Mouse (Mus musculus): ENCODE measurements around the gene Hoxd9. TPM values are rescaled to one million over a fixed set of nuclear protein-coding genes. Genes with fewer than 3 reads are reported as not detected.

Hoxd9 gene
- polyA plus RNA-seq, 1 experiment from 2014 or later: 67.0 TPM

GRCm38 (mm10) chr2:74685059-74685603, 12.4 kb upstream of the Hoxd9 start:
- whole genome bisulfite sequencing: 21% methylated on average over 4 of the region's 4 CpGs
- H3K9me3 ChIP-seq (replicated peaks; ENCODE audit: low read length): no peaks in the 10 kb centered on the region
- H3K9ac ChIP-seq (ENCODE audit: low read depth, low read length): peak overlapping the region; percentile 98
- peak overlapping the region; percentile 96; the same call in 1 of the 2 replicates for H3K27ac ChIP-seq
- ATAC-seq (replicated peaks; ENCODE audit: low FRiP score, low read depth) (no peak), DNase-seq (ENCODE audit: low spot score) (no peak)
- H3K27me3 ChIP-seq (ENCODE audit: insufficient read depth, low read length): peaks cover 5% of the 10 kb centered on the region; the same call in 1 of the 2 replicates
- H3K4me1 ChIP-seq (replicated peaks; ENCODE audit: insufficient read depth, low read length): no peaks in the 10 kb centered on the region; the same call in 1 of the 2 replicates
- 0 out of 2 replicates have a peak, but pooled peaks cover 5% of the 10 kb centered on the region for H3K36me3 ChIP-seq (ENCODE audit: insufficient read depth, low read length)
- peak overlapping the region; percentile 76 for H3K4me2 ChIP-seq (ENCODE audit: low read length)
- no peak for TF ChIP-seq CTCF (IDR thresholded peaks at IDR 0.05; ENCODE audit: low read depth)
- H3K4me3 ChIP-seq (replicated peaks; ENCODE audit: low read depth, low read length): peak overlapping the region; percentile 82

GRCm38 (mm10) chr2:74686301-74686987, 11.1 kb upstream of the Hoxd9 start:
- Histone ChIP-seq H3K4me2 (ENCODE audit: low read length) (peak overlapping the region; percentile 90), H3K9me3 (replicated peaks; ENCODE audit: low read length) (no peaks in the 10 kb centered on the region), H3K27ac (peak overlapping the region; percentile 94), H3K36me3 (ENCODE audit: insufficient read depth, low read length) (0 out of 2 replicates have a peak, but pooled peaks cover 5% of the 10 kb centered on the region), H3K27me3 (ENCODE audit: insufficient read depth, low read length) (no peaks in the 10 kb centered on the region), H3K9ac (ENCODE audit: low read depth, low read length) (peak overlapping the region; percentile 86), H3K4me1 (replicated peaks; ENCODE audit: insufficient read depth, low read length) (no peaks in the 10 kb centered on the region), H3K4me3 (replicated peaks; ENCODE audit: low read depth, low read length) (peak overlapping the region; percentile 82)
- ATAC-seq (replicated peaks; ENCODE audit: low FRiP score, low read depth): no peak
- 4% methylated on average over 17 of the region's 17 CpGs for WGBS
- peak; percentile 97 for DNase-seq (ENCODE audit: low spot score)
- peak; percentile 85 for TF ChIP-seq CTCF (IDR thresholded peaks at IDR 0.05; ENCODE audit: low read depth)

- 0 out of 2 replicates have a peak, but pooled peaks cover 5% of the 10 kb centered on the region for H3K36me3 ChIP-seq (ENCODE audit: insufficient read depth, low read length)
- ATAC-seq (replicated peaks; ENCODE audit: low FRiP score, low read depth) (no peak), DNase-seq (ENCODE audit: low spot score) (no peak)
- peak overlapping the region; percentile 86 for H3K9ac ChIP-seq (ENCODE audit: low read depth, low read length)
- H3K27ac ChIP-seq: peak overlapping the region; percentile 94
- H3K27me3 ChIP-seq (ENCODE audit: insufficient read depth, low read length): no peaks in the 10 kb centered on the region
- TF ChIP-seq CTCF (IDR thresholded peaks at IDR 0.05; ENCODE audit: low read depth): no peak
- peak overlapping the region; percentile 90 for H3K4me2 ChIP-seq (ENCODE audit: low read length)
- peak overlapping the region; percentile 82 for H3K4me3 ChIP-seq (replicated peaks; ENCODE audit: low read depth, low read length)
- WGBS: 2% methylated on average over 27 of the region's 27 CpGs
- H3K9me3 ChIP-seq (replicated peaks; ENCODE audit: low read length): no peaks in the 10 kb centered on the region
- H3K4me1 ChIP-seq (replicated peaks; ENCODE audit: insufficient read depth, low read length): 0 out of 2 replicates have a peak, but pooled peaks cover 1% of the 10 kb centered on the region
Observed at GRCm38 (mm10) chr2:74686988-74687697, 10.4 kb upstream of the Hoxd9 start.

- Histone ChIP-seq H3K27me3 (ENCODE audit: insufficient read depth, low read length) (no peaks in the 10 kb centered on the region), H3K9ac (ENCODE audit: low read depth, low read length) (peak overlapping the region; percentile 86), H3K4me3 (replicated peaks; ENCODE audit: low read depth, low read length) (peak overlapping the region; percentile 82), H3K36me3 (ENCODE audit: insufficient read depth, low read length) (0 out of 2 replicates have a peak, but pooled peaks cover 9% of the 10 kb centered on the region), H3K4me1 (replicated peaks; ENCODE audit: insufficient read depth, low read length) (peaks cover 5% of the 10 kb centered on the region; the same call in 1 of the 2 replicates), H3K4me2 (ENCODE audit: low read length) (peak overlapping the region; percentile 90), H3K9me3 (replicated peaks; ENCODE audit: low read length) (no peaks in the 10 kb centered on the region), H3K27ac (peak overlapping the region; percentile 94)
- DNase-seq (ENCODE audit: low spot score): no peak
- WGBS: 5% methylated on average over 31 of the region's 31 CpGs
- ATAC-seq (replicated peaks; ENCODE audit: low FRiP score, low read depth): no peak
- TF ChIP-seq CTCF (IDR thresholded peaks at IDR 0.05; ENCODE audit: low read depth): no peak
Observed at GRCm38 (mm10) chr2:74687698-74688555, 9.6 kb upstream of the Hoxd9 start.

- no peak for DNase-seq (ENCODE audit: low spot score)
- Histone ChIP-seq H3K9ac (ENCODE audit: low read depth, low read length) (peak overlapping the region; percentile 86), H3K4me2 (ENCODE audit: low read length) (peak overlapping the region; percentile 90), H3K27ac (peak overlapping the region; percentile 94), H3K27me3 (ENCODE audit: insufficient read depth, low read length) (no peaks in the 10 kb centered on the region), H3K4me1 (replicated peaks; ENCODE audit: insufficient read depth, low read length) (peaks cover 5% of the 10 kb centered on the region; the same call in 1 of the 2 replicates), H3K9me3 (replicated peaks; ENCODE audit: low read length) (no peaks in the 10 kb centered on the region), H3K4me3 (replicated peaks; ENCODE audit: low read depth, low read length) (peak overlapping the region; percentile 82), H3K36me3 (ENCODE audit: insufficient read depth, low read length) (0 out of 2 replicates have a peak, but pooled peaks cover 10% of the 10 kb centered on the region)
- ATAC-seq (replicated peaks; ENCODE audit: low FRiP score, low read depth): no peak
- WGBS: 12% methylated on average over 12 of the region's 12 CpGs
- TF ChIP-seq CTCF (IDR thresholded peaks at IDR 0.05; ENCODE audit: low read depth): no peak
Observed at GRCm38 (mm10) chr2:74688795-74689573, 8.5 kb upstream of the Hoxd9 start.
